Mouse (Mus musculus) forebrain, postnatal 0 days (tissue): ENCODE results near the gene Spns3. TPM values are rescaled to one million over a fixed set of nuclear protein-coding genes. Genes with fewer than 3 reads are reported as not detected.

Experiments used
- ATAC-seq: fragments of 200-750 bp; cut with Nextera tagmentation; 2 replicates; pipeline ENCODE4 v1.8.0; 2017; ENCODE audit warnings: mild to moderate bottlenecking, moderate library complexity
- DNase-seq: peaks from one replicate; pipeline ENCODE4 v3.0.0-alpha.2; 2015
- H3K27ac ChIP-seq: fragments of 300-500 bp; sonication (generic); 2 replicates; pipeline ENCODE4 v1.5.1; 2014; ENCODE audit warnings: low read depth, mild to moderate bottlenecking, antibody characterized with exemption, low read length, moderate library complexity, mixed read lengths
- H3K27me3 ChIP-seq: fragments of 300-500 bp; sonication (generic); 2 replicates; pipeline ENCODE4 v1.6.1; 2014; ENCODE audit warnings: mild to moderate bottlenecking, low read length, mixed read lengths; ENCODE audit not compliant: insufficient read depth
- H3K36me3 ChIP-seq: fragments of 300-500 bp; sonication (generic); 2 replicates; pipeline ENCODE4 v1.6.1; 2014; ENCODE audit warnings: mild to moderate bottlenecking, moderate library complexity; ENCODE audit not compliant: insufficient read depth
- H3K4me1 ChIP-seq: fragments of 300-500 bp; sonication (generic); 2 replicates; pipeline ENCODE4 v1.6.1; 2014; ENCODE audit warnings: antibody characterized with exemption; ENCODE audit not compliant: insufficient read depth
- H3K4me2 ChIP-seq: fragments of 300-500 bp; sonication (generic); 2 replicates; pipeline ENCODE4 v1.6.1; 2014; ENCODE audit warnings: low read depth, mild to moderate bottlenecking, moderate library complexity
- H3K4me3 ChIP-seq: fragments of 300-500 bp; sonication (generic); 2 replicates; pipeline ENCODE4 v1.5.1; 2014; ENCODE audit warnings: low read depth, low read length, mixed read lengths
- H3K9ac ChIP-seq: fragments of 300-500 bp; sonication (generic); 2 replicates; pipeline ENCODE4 v1.6.1; 2014; ENCODE audit warnings: mild to moderate bottlenecking
- H3K9me3 ChIP-seq: fragments of 300-500 bp; sonication (generic); 2 replicates; pipeline ENCODE4 v1.6.1; 2016; ENCODE audit warnings: low read length
- CTCF ChIP-seq: sonication (generic); IDR thresholded peaks from 2 replicates; pipeline ENCODE4 v1.5.1; 2016; ENCODE audit warnings: antibody characterized with exemption, control low read depth, low read depth
- WGBS: fragments of 180-500 bp; shearing (Covaris S2); extraction: QIAGEN DNeasy Blood & Tissue Kit; methylation state at CpG from one replicate; pipeline ENCODE4 v1.1.7; 2014; 5-methylcytosine and 5-hydroxymethylcytosine counted together
- polyA plus RNA-seq: library from polyadenylated mRNA; unstranded; fragments of >200 nt; fragmentation: Nextera tagmentation; extraction: Ambion mirVana; gene quantifications from 2 replicates; pipeline ENCODE4 v1.2.1, GENCODE M21; 2015
- total RNA-seq: library from RNA; depleted of rRNA; stranded (reverse); fragments of >200 nt; gene quantifications from 2 replicates; pipeline ENCODE4 v1.2.3, GENCODE M21; 2014; rRNA removed

Spns3 gene
- total and polyA plus RNA-seq, 2 experiments from 2014 or later = 0.07 TPM; not detected in 1

DNA sequence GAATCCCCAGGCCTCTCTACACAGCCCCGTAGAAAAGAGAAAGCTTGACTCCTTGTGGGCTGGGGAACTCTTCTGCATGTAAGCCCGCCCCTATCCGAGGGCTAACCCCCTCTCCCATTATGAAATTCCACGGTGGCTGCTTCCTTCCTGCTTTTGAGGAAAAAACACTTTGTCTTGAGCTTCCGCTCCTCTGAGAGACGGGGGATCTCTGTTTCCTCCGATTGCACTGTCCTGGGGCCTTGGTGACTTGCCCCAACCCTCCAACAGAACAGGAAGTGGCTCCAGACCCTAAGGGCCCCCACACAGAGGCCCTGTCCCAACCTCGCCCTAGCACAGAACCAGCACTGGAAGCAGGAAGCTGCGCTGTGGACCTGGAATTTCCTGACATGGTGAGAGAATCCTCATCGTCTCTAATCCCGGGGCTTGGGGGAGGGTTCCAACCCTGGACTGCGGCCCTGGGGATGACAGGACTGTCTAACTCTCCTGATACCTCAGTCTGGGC lies 92.3 kb downstream of the Spns3 start:
- 75% methylated on average over 12 of the region's 12 CpGs for WGBS
- no peak overlapping the region for H3K4me2 ChIP-seq

DNA sequence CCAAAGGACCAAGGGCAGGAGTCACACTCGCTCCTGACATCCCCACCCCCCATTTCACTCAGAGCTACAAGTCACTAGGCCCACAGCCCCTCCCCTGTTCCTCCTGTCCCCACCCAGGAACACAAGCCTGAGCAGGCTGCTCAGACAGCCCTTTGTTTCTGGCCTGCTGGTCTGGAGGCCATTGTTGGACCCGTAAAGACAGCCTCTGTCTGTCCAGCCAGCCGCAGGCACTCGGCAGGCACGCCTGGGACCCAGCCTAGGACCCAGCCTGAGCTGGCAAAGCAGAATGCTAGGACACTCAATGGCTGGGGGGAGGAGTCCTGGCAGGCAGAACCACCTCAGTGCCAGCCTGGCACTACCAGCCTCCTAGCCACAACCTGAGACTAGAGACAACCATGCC lies 94.6 kb downstream of the Spns3 start:
- Histone ChIP-seq H3K36me3 (peaks cover 61% of the 10 kb centered on the region), H3K9me3 (no peaks in the 10 kb centered on the region), H3K9ac (no peak overlapping the region), H3K4me3 (no peak overlapping the region), H3K4me2 (no peak overlapping the region), H3K4me1 (no peaks in the 10 kb centered on the region), H3K27me3 (no peaks in the 10 kb centered on the region), H3K27ac (no peak overlapping the region)
- ATAC-seq (peak; percentile 68), DNase-seq (no peak)
- 18% methylated on average over 5 of the region's 5 CpGs for WGBS
- no peak for TF ChIP-seq CTCF

More for the DNA sequence above, 92.3 kb downstream of the Spns3 start:
- no peak for ATAC-seq
- Histone ChIP-seq H3K9ac (no peak overlapping the region), H3K9me3 (no peaks in the 10 kb centered on the region), H3K27me3 (no peaks in the 10 kb centered on the region), H3K27ac (no peak overlapping the region; the same call in 1 of the 2 replicates), H3K36me3 (peaks cover 47% of the 10 kb centered on the region), H3K4me1 (no peaks in the 10 kb centered on the region), H3K4me3 (no peak overlapping the region)
- DNase-seq = no peak
- TF ChIP-seq CTCF = no peak

DNA sequence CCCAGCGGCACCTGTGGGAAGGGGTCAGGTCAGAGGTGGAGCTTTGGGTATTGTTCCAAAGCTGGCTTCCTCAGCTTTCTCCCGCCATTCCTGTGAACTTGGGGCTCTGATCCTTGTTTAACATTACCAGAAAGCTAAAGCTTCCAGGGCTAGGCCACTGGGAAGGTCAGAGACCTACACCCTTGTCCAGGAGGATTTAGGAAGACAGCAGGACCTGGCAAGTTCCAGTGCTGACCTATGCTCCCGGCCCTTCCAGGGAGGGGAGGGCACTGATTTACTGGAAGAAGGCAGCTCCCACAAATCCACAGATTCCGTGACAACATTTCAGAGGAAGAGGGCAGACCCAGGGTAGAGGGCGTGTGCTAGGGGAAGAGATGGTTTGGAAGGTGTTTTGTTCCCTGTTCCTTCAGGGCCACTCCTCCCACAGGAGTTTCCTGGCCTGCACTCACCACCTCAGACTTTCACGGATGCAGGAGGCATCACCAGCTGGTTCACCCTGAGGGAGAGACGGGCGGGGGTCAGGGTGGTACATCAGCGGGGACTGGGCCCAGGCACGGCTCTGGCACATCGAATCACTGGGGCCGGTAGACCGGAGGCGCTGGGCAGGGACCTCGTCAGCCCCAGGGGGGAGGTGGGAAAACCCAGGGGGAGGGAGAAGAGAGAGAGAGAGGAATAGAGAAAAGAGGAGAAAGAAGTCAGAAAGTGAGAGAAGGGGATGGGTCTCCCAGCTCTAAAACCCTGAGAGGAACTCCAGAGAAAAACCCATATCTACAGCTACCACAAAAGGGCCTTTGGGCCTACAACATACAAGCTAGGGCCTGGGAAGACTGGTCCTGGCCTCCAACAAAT lies 97.0 kb downstream of the Spns3 start:
- H3K27me3 ChIP-seq = no peaks in the 10 kb centered on the region
- 70% methylated on average over 15 of the region's 15 CpGs for WGBS
- no peak overlapping the region for H3K4me2 ChIP-seq
- no peak overlapping the region for H3K4me3 ChIP-seq
- no peak for ATAC-seq
- H3K4me1 ChIP-seq = no peaks in the 10 kb centered on the region
- TF ChIP-seq CTCF = no peak
- DNase-seq = no peak
- no peaks in the 10 kb centered on the region for H3K9me3 ChIP-seq
- H3K9ac ChIP-seq = no peak overlapping the region
- H3K36me3 ChIP-seq = peaks cover 76% of the 10 kb centered on the region
- H3K27ac ChIP-seq = no peak overlapping the region

DNA sequence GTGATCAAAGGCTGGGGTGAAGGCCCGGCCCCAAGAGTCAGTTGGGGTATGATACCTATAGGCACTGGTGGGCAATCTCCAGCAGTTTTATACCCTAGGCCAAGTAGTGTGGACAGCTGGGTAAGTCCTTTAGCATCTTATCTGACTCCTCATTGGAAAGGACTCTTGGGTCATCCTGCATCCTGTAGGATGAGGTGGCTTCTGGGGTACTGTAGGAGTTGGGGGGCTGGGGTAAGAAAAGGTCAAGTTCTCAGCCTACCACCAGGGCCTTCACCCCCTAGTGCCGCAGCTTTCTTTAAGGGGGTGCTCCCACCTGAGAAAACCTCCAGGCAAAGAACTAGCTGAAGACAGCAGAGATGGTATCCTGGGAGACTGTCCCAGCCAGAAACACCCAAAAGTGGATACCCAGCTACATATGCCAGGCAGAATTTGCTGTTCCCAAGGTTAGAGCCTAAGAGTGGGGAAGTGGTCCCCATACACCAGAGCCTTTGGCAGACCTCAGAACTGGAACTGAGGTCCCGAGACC lies 98.1 kb downstream of the Spns3 start:
- Histone ChIP-seq H3K27ac (no peak overlapping the region), H3K9me3 (no peaks in the 10 kb centered on the region), H3K4me1 (no peaks in the 10 kb centered on the region), H3K27me3 (no peaks in the 10 kb centered on the region), H3K4me2 (no peak overlapping the region), H3K4me3 (no peak overlapping the region), H3K36me3 (peaks cover 81% of the 10 kb centered on the region), H3K9ac (no peak overlapping the region)
- WGBS = 87% methylated on average over 3 of the region's 3 CpGs
- TF ChIP-seq CTCF = no peak
- ATAC-seq = no peak
- DNase-seq = no peak

DNA sequence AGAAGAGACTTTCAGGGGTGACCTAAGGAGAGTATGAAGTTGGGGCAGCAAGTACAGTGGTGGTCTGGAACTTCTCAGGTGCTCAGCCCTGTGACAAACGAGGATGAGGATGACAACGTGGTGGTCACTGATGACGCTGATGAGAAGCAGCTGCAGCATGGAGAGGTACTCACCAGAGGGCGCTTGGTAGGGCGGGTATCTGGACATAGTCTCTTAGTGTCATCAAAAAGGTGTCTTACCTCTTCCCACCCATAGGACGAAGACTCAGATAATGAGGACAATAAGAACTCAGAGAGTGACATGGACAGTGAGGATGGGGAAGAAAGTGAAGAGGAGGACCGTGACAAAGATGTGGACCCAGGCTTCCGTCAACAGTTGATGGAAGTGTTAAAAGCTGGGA lies 102.8 kb downstream of the Spns3 start:
- no peaks in the 10 kb centered on the region for H3K9me3 ChIP-seq
- H3K36me3 ChIP-seq = peaks cover 100% of the 10 kb centered on the region
- H3K4me1 ChIP-seq = no peaks in the 10 kb centered on the region
- TF ChIP-seq CTCF = peak; percentile 28
- H3K27me3 ChIP-seq = no peaks in the 10 kb centered on the region
- ATAC-seq = no peak
- DNase-seq = no peak
- H3K9ac ChIP-seq = no peak overlapping the region
- H3K4me3 ChIP-seq = no peak overlapping the region
- no peak overlapping the region for H3K27ac ChIP-seq
- no peak overlapping the region for H3K4me2 ChIP-seq
- WGBS = 87% methylated on average over 8 of the region's 8 CpGs

DNA sequence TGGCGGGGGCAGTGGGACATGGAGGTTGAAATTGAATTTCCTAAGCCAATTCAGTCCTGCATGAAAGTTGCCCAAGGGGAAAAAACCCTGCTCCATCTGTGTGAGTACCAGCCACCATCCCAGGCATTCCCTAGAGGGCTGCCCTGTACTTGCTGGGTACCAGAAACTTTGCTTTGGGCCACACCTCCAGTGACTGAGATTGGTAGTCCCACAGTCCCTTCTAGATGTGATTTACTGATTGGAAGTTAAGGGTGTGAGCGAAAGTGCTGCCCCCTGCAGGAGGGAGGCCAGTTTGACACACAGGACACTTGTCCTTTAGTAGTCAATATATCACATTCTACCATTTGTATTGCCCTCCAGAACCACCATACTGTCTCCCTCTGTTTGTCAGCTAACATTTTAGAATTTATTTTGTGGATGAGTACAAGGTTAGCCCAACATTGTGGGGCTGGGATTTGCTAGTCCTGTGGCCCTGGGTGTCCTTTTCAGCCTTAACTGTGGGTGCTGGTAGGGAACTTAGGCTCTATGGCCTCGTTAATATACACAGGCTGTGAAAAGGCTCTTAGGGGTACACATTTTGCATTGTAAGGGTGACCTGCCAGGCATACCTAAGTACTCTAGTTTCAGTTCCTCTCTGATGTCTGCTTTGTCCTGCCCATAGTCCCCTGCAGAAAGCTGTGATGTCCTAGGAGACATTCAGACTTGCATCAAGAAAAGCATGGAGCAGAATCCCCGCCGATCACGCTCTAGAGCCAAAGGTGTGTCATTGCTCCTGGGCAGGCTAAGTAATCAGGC lies 103.8 kb downstream of the Spns3 start:
- Histone ChIP-seq H3K4me2 (no peak overlapping the region), H3K27me3 (no peaks in the 10 kb centered on the region), H3K9ac (no peak overlapping the region), H3K36me3 (peaks cover 92% of the 10 kb centered on the region), H3K27ac (no peak overlapping the region), H3K4me3 (no peak overlapping the region), H3K4me1 (no peaks in the 10 kb centered on the region), H3K9me3 (no peaks in the 10 kb centered on the region)
- 87% methylated on average over 6 of the region's 6 CpGs for WGBS
- peak; percentile 69 for TF ChIP-seq CTCF
- ATAC-seq (peak; percentile 34; the same call in 1 of the 2 replicates), DNase-seq (peak; percentile 50)

Other genes starting within 250 kb of the Spns3 start
- gene Xaf1, start 248.9 kb downstream of the Spns3 start, total RNA-seq = 0.77 and 3.1 TPM in 2 replicates
- 4.3 and 4.8 TPM in 2 replicates for gene Xaf1, start 248.9 kb downstream of the Spns3 start, polyA plus RNA-seq
- not detected in 2 replicates for gene Fbxo39, start 236.1 kb downstream of the Spns3 start, total RNA-seq
- gene Fbxo39, start 236.1 kb downstream of the Spns3 start, polyA plus RNA-seq = not detected in 2 replicates
- gene Tekt1, start 188.1 kb downstream of the Spns3 start, total RNA-seq = 10.5 and 13.1 TPM in 2 replicates
- gene Tekt1, start 188.1 kb downstream of the Spns3 start, polyA plus RNA-seq = 8.6 and 12.4 TPM in 2 replicates
- gene Smtnl2, start 138.8 kb downstream of the Spns3 start, total RNA-seq = 9.7 and 10.4 TPM in 2 replicates
- gene Smtnl2, start 138.8 kb downstream of the Spns3 start, polyA plus RNA-seq = 8.4 and 10.2 TPM in 2 replicates
- gene Ggt6, start 115.0 kb downstream of the Spns3 start, total RNA-seq = not detected in 2 replicates
- gene Ggt6, start 115.0 kb downstream of the Spns3 start, polyA plus RNA-seq = not detected in 2 replicates
- 36.9 and 38.0 TPM in 2 replicates for gene Mybbp1a, start 109.2 kb downstream of the Spns3 start, total RNA-seq
- 50.0 and 52.4 TPM in 2 replicates for gene Mybbp1a, start 109.2 kb downstream of the Spns3 start, polyA plus RNA-seq
- 38.8 and 40.1 TPM in 2 replicates for gene Spns2, start 60.6 kb downstream of the Spns3 start, total RNA-seq
- gene Spns2, start 60.6 kb downstream of the Spns3 start, polyA plus RNA-seq = 6.5 and 6.7 TPM in 2 replicates
- 56.4 and 61.2 TPM in 2 replicates for gene Ube2g1, start 56.8 kb upstream of the Spns3 start, total RNA-seq
- gene Ube2g1, start 56.8 kb upstream of the Spns3 start, polyA plus RNA-seq = 76.8 and 82.1 TPM in 2 replicates
- 39.7 and 55.8 TPM in 2 replicates for gene Ankfy1, start 139.5 kb upstream of the Spns3 start, total RNA-seq
- gene Ankfy1, start 139.5 kb upstream of the Spns3 start, polyA plus RNA-seq = 9.8 and 15.7 TPM in 2 replicates
- gene Cyb5d2, start 245.6 kb upstream of the Spns3 start, total RNA-seq = 6.8 and 7.8 TPM in 2 replicates
- gene Cyb5d2, start 245.6 kb upstream of the Spns3 start, polyA plus RNA-seq = 6.1 and 8.4 TPM in 2 replicates
- 31.5 and 37.6 TPM in 2 replicates for gene Zzef1, start 245.7 kb upstream of the Spns3 start, total RNA-seq
- gene Zzef1, start 245.7 kb upstream of the Spns3 start, polyA plus RNA-seq = 4.1 and 7.6 TPM in 2 replicates